Mouse (Mus musculus) testis, adult 2 months (tissue): ENCODE data around the gene Mylk. TPM values are rescaled to one million over a fixed set of nuclear protein-coding genes. Genes with fewer than 3 reads are reported as not detected.
"Not testable (repeated sequence)": the region's sequence is repeated elsewhere in the genome, so short reads cannot be mapped to it uniquely, and the experiment has no call there.

Experiments used
- H3K27ac ChIP-seq: fragments of 200-500 bp; 2 replicates; pipeline ENCODE4 v1.5.1; 2012; ENCODE audit warnings: low read depth, low read length; ENCODE audit not compliant: control insufficient read depth, insufficient read depth
- H3K27me3 ChIP-seq: fragments of 200-500 bp; 2 replicates; pipeline ENCODE4 v1.6.1; 2012; ENCODE audit warnings: mild to moderate bottlenecking, low read length, moderate library complexity; ENCODE audit not compliant: control insufficient read depth, insufficient read depth
- H3K36me3 ChIP-seq: fragments of 200-500 bp; 2 replicates; pipeline ENCODE4 v1.6.1; 2012; ENCODE audit warnings: mild to moderate bottlenecking, low read length; ENCODE audit not compliant: control insufficient read depth, insufficient read depth
- H3K4me1 ChIP-seq: fragments of 200-500 bp; 2 replicates; pipeline ENCODE4 v1.6.1; 2012; ENCODE audit warnings: low read length; ENCODE audit not compliant: control insufficient read depth, insufficient read depth
- H3K4me3 ChIP-seq: fragments of 200-500 bp; 2 replicates; pipeline ENCODE4 v1.5.1; 2012; ENCODE audit warnings: low read depth, mild to moderate bottlenecking, low read length, moderate library complexity, mixed read lengths; ENCODE audit not compliant: control insufficient read depth
- CTCF ChIP-seq: fragments of 200-500 bp; IDR thresholded peaks from 2 replicates; pipeline ENCODE4 v1.5.1; 2012; ENCODE audit warnings: low read depth, mild to moderate bottlenecking, inconsistent platforms, low read length, moderate library complexity; ENCODE audit not compliant: control insufficient read depth, insufficient read depth, insufficient replicate concordance
- POLR2A ChIP-seq: fragments of 200-500 bp; IDR thresholded peaks from 2 replicates; pipeline ENCODE4 v1.6.1; 2012; ENCODE audit warnings: low read depth, mild to moderate bottlenecking, inconsistent platforms, low read length, moderate library complexity; ENCODE audit not compliant: control insufficient read depth
- polyA plus RNA-seq: library from polyadenylated mRNA; depleted of rRNA; stranded (reverse); fragments of >200 nt; gene quantifications from 2 replicates; pipeline ENCODE4 v1.2.3, GENCODE M21; 2012

Gene Mylk
- polyA plus RNA-seq, 1 experiment, result 25.3 TPM

DNA sequence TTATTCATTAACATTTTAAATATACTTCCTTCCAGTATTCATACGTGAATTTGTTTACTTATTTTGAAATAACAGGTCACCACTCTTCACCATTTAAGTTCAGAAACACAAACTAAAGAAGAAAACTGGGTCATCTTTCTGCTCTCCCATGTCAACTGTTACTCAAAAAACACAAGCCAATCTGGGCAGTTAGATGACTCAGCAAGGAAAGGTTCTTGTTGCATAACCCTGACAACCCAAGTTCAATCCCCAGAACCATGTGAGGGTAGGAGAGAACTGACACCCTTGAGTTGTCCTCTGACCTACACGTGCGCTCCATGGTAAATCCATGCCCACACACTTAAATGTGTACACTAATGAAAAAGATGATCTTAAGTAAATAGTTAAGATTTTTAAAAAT, 19.9 kb upstream of the Mylk start:
- Histone ChIP-seq H3K27ac (no peak overlapping the region), H3K4me3 (no peak overlapping the region), H3K27me3 (no peaks in the 10 kb centered on the region), H3K4me1 (no peaks in the 10 kb centered on the region), H3K36me3 (peaks cover 2% of the 10 kb centered on the region; the same call in 1 of the 2 replicates)
- TF ChIP-seq POLR2A, result no peak
- no peak for TF ChIP-seq CTCF

DNA sequence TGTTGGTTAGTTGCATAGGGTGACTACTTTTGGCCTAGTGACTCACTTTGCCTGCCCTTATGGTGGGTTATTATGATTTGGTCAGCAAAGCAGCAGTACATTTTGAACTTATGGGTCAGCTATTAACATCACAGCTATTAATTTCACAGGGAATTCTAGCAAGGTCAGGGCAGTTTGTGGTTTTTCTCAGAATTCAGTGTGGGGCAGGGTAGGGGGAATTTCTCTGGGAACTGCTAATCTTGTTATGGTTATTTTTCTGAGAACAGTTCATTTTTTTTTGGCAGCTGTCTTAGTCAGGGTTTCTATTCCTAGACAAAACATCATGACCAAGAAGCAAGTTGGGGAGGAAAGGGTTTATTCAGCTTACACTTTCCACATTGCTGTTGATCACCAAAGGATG, 16.4 kb upstream of the Mylk start:
- not testable (repeated sequence) for H3K27ac ChIP-seq, H3K4me3 ChIP-seq, H3K27me3 ChIP-seq, H3K36me3 ChIP-seq, H3K4me1 ChIP-seq

DNA sequence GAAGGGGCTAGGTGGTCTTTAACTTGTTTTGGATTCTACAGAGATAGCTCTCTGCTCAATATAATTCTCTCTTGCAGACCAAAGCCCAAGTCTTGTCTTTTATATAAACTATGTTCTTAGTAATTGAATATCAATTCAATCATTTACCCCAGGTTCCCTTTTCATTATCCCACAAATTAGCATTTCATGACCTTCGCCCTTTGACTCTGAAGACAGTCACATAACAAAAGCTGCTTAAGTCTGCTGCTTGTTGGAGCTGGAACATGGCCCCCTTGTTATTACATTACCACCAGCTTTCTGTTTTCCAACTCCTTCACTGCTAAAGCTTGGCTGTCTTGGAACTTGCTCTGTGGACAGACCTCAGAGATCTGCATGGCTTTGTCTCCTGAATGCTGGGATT, 15.6 kb upstream of the Mylk start:
- H3K4me3 ChIP-seq, result no peak overlapping the region
- no peaks in the 10 kb centered on the region for H3K4me1 ChIP-seq
- H3K27me3 ChIP-seq, result no peaks in the 10 kb centered on the region
- TF ChIP-seq POLR2A (no peak), CTCF (no peak)
- H3K27ac ChIP-seq, result no peak overlapping the region
- no peaks in the 10 kb centered on the region for H3K36me3 ChIP-seq

DNA sequence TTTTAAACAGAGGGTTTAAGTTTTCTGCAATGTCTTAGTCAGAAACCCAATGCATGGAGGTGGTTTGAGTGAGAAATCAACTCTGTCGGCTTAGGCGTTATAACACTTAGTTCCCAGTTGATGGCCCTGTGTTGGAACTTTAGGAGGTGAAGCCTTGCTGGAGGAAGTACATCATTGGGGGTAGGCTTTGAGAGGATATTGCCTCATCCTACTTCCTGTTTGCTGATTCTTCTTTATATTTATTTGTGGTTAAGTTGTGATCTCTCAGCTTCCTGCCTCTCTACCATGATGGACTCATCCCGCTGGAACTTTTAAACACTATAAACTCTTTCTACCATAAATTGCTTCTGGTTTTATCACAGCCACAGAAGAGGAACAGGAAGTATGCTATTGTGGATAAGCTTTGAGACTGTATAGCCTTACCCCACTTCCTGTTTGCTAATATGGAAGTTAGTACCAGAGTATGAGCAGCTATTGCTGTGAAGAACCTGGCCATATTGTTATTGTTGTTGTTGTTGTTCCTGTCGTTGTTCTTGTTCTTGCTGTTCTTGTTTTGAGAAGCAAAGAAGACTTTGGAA, 6.3 kb upstream of the Mylk start:
- H3K36me3 ChIP-seq, result no peaks in the 10 kb centered on the region
- no peak overlapping the region for H3K4me3 ChIP-seq
- no peaks in the 10 kb centered on the region for H3K27me3 ChIP-seq
- H3K4me1 ChIP-seq, result no peaks in the 10 kb centered on the region
- no peak overlapping the region for H3K27ac ChIP-seq
- TF ChIP-seq CTCF (no peak), POLR2A (no peak)

DNA sequence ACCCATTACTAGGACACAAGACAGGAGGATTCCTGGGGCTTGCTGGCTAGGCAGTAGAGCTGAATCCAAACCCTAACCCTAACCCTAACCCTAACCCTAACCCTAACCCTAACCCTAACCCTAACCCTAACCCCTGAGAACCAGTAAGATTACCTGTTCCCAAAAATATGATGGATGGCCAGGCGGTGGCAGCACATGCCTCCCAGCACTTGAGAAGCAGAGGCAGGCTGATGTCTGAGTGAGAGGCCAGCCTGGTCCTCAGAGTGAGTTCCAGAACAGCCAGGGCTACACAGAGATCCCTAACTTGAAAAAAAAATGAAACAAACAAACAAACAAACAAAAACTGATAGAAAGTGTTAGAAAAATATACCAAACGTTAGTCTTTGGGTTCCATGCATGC, 2.1 kb upstream of the Mylk start:
- Histone ChIP-seq H3K4me1 (peaks cover 10% of the 10 kb centered on the region), H3K4me3 (no peak overlapping the region)
- TF ChIP-seq CTCF (no peak), POLR2A (no peak)

DNA sequence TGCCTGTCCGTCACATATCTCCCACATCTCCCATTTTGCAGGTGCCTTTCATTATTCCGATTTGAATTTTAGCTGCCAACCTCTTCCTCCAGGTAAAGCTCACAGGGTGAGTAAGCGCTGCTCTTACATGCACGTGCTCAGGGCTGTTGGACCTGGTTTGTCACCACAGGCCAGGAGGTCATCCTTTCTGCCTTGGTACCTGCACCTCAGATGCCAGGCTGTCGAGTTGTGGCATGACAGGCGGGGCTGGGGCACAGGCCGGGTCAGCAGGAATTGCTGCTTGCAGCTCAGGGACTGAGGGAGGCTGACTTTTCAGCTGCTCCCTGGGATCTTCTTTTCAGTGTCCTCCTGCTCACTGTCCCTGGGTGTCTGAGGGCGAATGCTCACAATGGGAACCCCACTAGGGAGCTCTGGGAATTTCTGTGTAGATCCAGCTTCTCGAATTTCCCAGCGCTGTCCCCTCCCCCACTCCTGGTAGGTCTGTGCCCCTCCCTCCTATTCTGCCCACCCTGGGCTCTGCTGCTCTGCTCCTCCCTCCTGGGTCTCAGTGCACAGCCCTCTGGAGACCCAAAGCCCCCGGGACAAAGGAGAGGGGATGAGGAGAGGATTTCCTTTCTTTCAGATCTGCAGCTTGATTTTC, 3.2 kb downstream of the Mylk start:
- H3K27me3 ChIP-seq, result no peaks in the 10 kb centered on the region
- H3K4me1 ChIP-seq, result peaks cover 10% of the 10 kb centered on the region
- no peaks in the 10 kb centered on the region for H3K36me3 ChIP-seq
- H3K4me3 ChIP-seq, result no peak overlapping the region
- TF ChIP-seq CTCF (no peak), POLR2A (no peak)
- H3K27ac ChIP-seq, result no peak overlapping the region

More for the DNA sequence above, 2.1 kb upstream of the Mylk start:
- Histone ChIP-seq H3K27ac (no peak overlapping the region), H3K27me3 (no peaks in the 10 kb centered on the region), H3K36me3 (no peaks in the 10 kb centered on the region)

DNA sequence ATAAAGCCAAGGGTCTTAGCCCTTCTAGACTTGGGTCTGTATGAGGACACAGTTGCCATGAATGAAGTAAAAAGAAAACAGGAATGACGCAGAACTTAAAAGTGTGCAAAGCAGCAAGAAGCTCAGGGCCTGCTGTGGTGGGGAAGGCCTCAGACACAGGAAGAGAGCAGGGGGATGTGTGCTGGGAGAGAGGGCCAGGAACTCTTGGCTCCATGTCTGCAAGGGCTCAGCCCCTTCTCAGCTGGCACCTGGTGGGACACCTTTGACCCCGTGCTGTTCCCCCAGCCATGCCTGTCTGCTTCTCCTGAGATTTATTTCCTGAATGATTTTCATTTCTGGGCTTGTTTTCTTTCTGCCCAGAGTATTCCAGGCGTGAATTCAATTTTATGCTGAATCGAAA, 4.5 kb downstream of the Mylk start:
- H3K36me3 ChIP-seq, result no peaks in the 10 kb centered on the region
- peaks cover 10% of the 10 kb centered on the region for H3K4me1 ChIP-seq
- no peak overlapping the region for H3K4me3 ChIP-seq
- TF ChIP-seq POLR2A (no peak), CTCF (no peak)
- H3K27ac ChIP-seq, result no peak overlapping the region
- H3K27me3 ChIP-seq, result no peaks in the 10 kb centered on the region
